20 mouse cellular contexts compared by ENCODE assay signal in the genomic region with DNA sequence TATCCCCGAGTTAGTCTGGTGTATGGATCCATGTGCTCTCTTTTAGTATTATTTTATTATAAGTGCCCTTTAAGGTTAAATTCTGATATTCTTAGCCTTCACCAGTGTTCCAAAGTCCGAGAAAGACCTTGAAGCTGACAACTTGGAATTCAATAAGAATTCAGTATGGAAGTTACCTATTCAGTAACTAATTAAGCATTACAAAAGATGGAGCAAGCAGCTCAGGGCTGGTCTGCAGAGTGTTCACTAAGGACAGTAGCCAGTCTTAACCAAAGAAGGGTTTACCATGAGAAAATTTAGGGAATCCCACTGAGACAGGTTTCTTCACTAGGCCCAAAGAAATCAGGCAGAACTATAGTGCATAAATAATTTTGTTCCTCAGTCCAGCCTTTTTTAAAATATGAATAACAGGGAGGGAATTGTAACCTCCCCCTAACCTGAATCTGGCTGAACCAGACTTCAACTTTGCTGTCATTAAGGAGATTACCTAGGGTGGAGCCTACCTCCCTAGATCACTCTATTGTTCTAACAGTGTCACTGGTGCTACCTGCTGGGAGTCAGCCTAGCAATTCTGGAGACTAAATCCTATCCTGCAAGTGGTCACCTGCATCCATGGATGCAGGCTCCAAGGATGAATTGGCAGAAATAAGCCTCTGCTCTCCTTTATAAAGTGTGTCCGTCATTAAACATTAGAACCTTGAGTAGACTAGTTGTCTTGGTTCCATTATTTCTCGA.
"Had no signal": no experiment of that assay in that cellular context is flagged by ENCODE, and none has a peak within 500 bp of the region (broad histone marks: within the 10 kb centered on the region; RNA-seq: fewer than 3 reads in every experiment).

No protein-coding gene starts in this region.

- H3K9ac ChIP-seq: liver, postnatal 0 days; lung, embryonic 15.5 days; midbrain, embryonic 12.5 days; neural tube, embryonic 13.5 days; neural tube, embryonic 15.5 days; stomach, embryonic 15.5 days had no signal

- H3K36me3 ChIP-seq: lung, embryonic 15.5 days; midbrain, embryonic 12.5 days; neural tube, embryonic 13.5 days; neural tube, embryonic 15.5 days; stomach, embryonic 15.5 days had no signal

- H3K27me3 ChIP-seq: lung, embryonic 15.5 days; megakaryocyte, embryonic 14.5 days; midbrain, embryonic 12.5 days; neural tube, embryonic 13.5 days; neural tube, embryonic 15.5 days; stomach, embryonic 15.5 days had no signal

- H3K4me3 ChIP-seq: lung, embryonic 15.5 days; megakaryocyte, embryonic 14.5 days; midbrain, embryonic 12.5 days; myocyte; neural tube, embryonic 13.5 days; neural tube, embryonic 15.5 days; stomach, embryonic 15.5 days had no signal

- H3K4me2 ChIP-seq: lung, embryonic 15.5 days; midbrain, embryonic 12.5 days; neural tube, embryonic 13.5 days; neural tube, embryonic 15.5 days; stomach, embryonic 15.5 days had no signal

- H3K27ac ChIP-seq: lung, embryonic 15.5 days; macrophage; midbrain, embryonic 12.5 days; neural tube, embryonic 13.5 days; neural tube, embryonic 15.5 days; stomach, embryonic 15.5 days; stomach, postnatal 0 days had no signal

- ATAC-seq: liver, postnatal 0 days; lung, postnatal 0 days; midbrain, embryonic 16.5 days had no signal

- DNase-seq: liver, postnatal 0 days; lung, adult 2 months; lung, postnatal 14 days; lung, postnatal 36 days; midbrain, embryonic 14.5 days; right cerebral cortex, postnatal 14 days; thymus, adult 2 months; thymus, postnatal 25 days; thymus, postnatal 4 days had no signal

- H3K4me1 ChIP-seq: lung, embryonic 15.5 days; megakaryocyte, embryonic 14.5 days; midbrain, embryonic 12.5 days; neural tube, embryonic 13.5 days; neural tube, embryonic 15.5 days; stomach, embryonic 15.5 days had no signal

- H3K9me3 ChIP-seq: lung, embryonic 15.5 days; midbrain, embryonic 12.5 days; neural tube, embryonic 13.5 days; neural tube, embryonic 15.5 days; stomach, embryonic 15.5 days had no signal
